Mouse (Mus musculus): Measurements from ENCODE around the gene Abhd17c.

DNA sequence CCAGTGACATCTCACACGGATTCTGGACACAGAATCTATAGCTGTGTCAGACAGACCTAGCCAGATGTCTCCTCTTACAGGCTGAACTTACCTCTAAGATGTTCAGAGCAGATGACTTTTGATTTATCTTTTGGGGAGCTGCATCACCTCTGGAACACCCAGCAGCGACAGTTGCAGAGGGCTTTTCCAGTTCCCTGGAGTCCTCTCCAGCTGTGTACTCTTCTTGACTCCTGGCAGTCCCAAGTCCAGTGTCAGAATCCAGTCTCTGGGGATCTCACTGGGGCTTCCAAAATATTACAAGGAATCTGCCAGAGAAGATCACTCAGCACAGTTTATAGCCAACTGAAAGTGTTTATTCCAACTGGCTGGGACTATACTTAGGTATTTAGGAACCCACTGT lies 12.7 kb upstream of the Abhd17c start:
- TF ChIP-seq CTCF (IDR thresholded peaks at IDR 0.05) (no peak), EP300 (IDR thresholded peaks at IDR 0.05; ENCODE audit: insufficient read depth, low read depth, low read length) (no peak)
